Mouse (Mus musculus) liver, embryonic 15.5 days (tissue): ENCODE results near the gene Dyx1c1. TPM values are rescaled to one million over a fixed set of nuclear protein-coding genes. Genes with fewer than 3 reads are reported as not detected.

Source experiments
- ATAC-seq: fragments of 200-750 bp; cut with Nextera tagmentation; 2 replicates; pipeline ENCODE4 v1.8.0; 2017; ENCODE audit warnings: moderate number of reproducible peaks, mild to moderate bottlenecking, moderate library complexity; ENCODE audit not compliant: insufficient read depth
- H3K27ac ChIP-seq: fragments of 300-500 bp; sonication (generic); replicated peaks from 2 replicates; pipeline ENCODE4 v1.5.1; 2015; ENCODE audit warnings: mild to moderate bottlenecking, inconsistent platforms
- H3K27me3 ChIP-seq: fragments of 300-500 bp; sonication (generic); 2 replicates; pipeline ENCODE4 v1.6.1; 2015; ENCODE audit warnings: mild to moderate bottlenecking, inconsistent platforms
- H3K36me3 ChIP-seq: fragments of 300-500 bp; sonication (generic); replicated peaks from 2 replicates; pipeline ENCODE4 v1.6.1; 2015; ENCODE audit warnings: moderate library complexity, mild to moderate bottlenecking, inconsistent platforms
- H3K4me1 ChIP-seq: fragments of 300-500 bp; sonication (generic); replicated peaks from 2 replicates; pipeline ENCODE4 v1.6.1; 2015; ENCODE audit warnings: inconsistent platforms
- H3K4me2 ChIP-seq: fragments of 300-500 bp; sonication (generic); 2 replicates; pipeline ENCODE4 v1.6.1; 2015; ENCODE audit warnings: moderate library complexity, mild to moderate bottlenecking, inconsistent platforms
- H3K4me3 ChIP-seq: fragments of 300-500 bp; sonication (generic); replicated peaks from 2 replicates; pipeline ENCODE4 v1.5.1; 2015; ENCODE audit warnings: mild to moderate bottlenecking, inconsistent platforms
- H3K9ac ChIP-seq: fragments of 300-500 bp; sonication (generic); 2 replicates; pipeline ENCODE4 v1.6.1; 2015; ENCODE audit warnings: moderate library complexity, mild to moderate bottlenecking, inconsistent platforms
- H3K9me3 ChIP-seq: fragments of 300-500 bp; sonication (generic); replicated peaks from 2 replicates; pipeline ENCODE4 v1.6.1; 2016; ENCODE audit warnings: inconsistent platforms
- WGBS: fragments of 180-500 bp; shearing (Covaris S2); methylation state at CpG from one replicate; pipeline ENCODE4 v1.1.7; 2015; ENCODE audit warnings: mixed read lengths; ENCODE audit not compliant: insufficient replicate concordance; 5-methylcytosine and 5-hydroxymethylcytosine counted together
- polyA plus RNA-seq: library from polyadenylated mRNA; unstranded; fragments of >200 nt; fragmentation: Nextera tagmentation; extraction: Ambion mirVana; gene quantifications from 2 replicates; pipeline ENCODE4 v1.2.1, GENCODE M21; 2015

Gene Dyx1c1
- polyA plus RNA-seq, 1 experiment from 2014 or later: 0.20 TPM

GRCm38 (mm10) chr9:73001314-73002011 lies 42.9 kb downstream of the Dyx1c1 start:
- Histone ChIP-seq H3K27me3 (no peaks in the 10 kb centered on the region), H3K36me3 (peaks cover 8% of the 10 kb centered on the region), H3K4me2 (no peak overlapping the region), H3K4me3 (no peak overlapping the region), H3K9me3 (no peaks in the 10 kb centered on the region), H3K27ac (peak overlapping the region; percentile 24; the same call in 1 of the 2 replicates), H3K9ac (no peak overlapping the region), H3K4me1 (no peaks in the 10 kb centered on the region)
- ATAC-seq: no peak
- WGBS: 60% methylated on average over 13 of the region's 13 CpGs

GRCm38 (mm10) chr9:73002177-73002576 lies 43.6 kb downstream of the Dyx1c1 start:
- 56% methylated on average over 3 of the region's 3 CpGs for WGBS
- Histone ChIP-seq H3K4me1 (no peaks in the 10 kb centered on the region), H3K4me2 (no peak overlapping the region), H3K4me3 (no peak overlapping the region), H3K27me3 (no peaks in the 10 kb centered on the region), H3K9me3 (no peaks in the 10 kb centered on the region), H3K27ac (peak overlapping the region; percentile 24; the same call in 1 of the 2 replicates), H3K36me3 (peaks cover 8% of the 10 kb centered on the region), H3K9ac (no peak overlapping the region)
- ATAC-seq: no peak

GRCm38 (mm10) chr9:73004076-73004475 lies 45.5 kb downstream of the Dyx1c1 start:
- 82% methylated on average over 8 of the region's 8 CpGs for WGBS
- Histone ChIP-seq H3K4me1 (no peaks in the 10 kb centered on the region), H3K4me2 (no peak overlapping the region), H3K27ac (no peak overlapping the region), H3K36me3 (peaks cover 8% of the 10 kb centered on the region), H3K4me3 (no peak overlapping the region), H3K27me3 (no peaks in the 10 kb centered on the region), H3K9me3 (no peaks in the 10 kb centered on the region), H3K9ac (no peak overlapping the region)
- no peak for ATAC-seq

GRCm38 (mm10) chr9:73005106-73005505 lies 46.5 kb downstream of the Dyx1c1 start:
- Histone ChIP-seq H3K9me3 (no peaks in the 10 kb centered on the region), H3K4me2 (no peak overlapping the region), H3K4me3 (no peak overlapping the region), H3K27me3 (no peaks in the 10 kb centered on the region), H3K36me3 (peaks cover 12% of the 10 kb centered on the region), H3K27ac (no peak overlapping the region), H3K4me1 (no peaks in the 10 kb centered on the region), H3K9ac (no peak overlapping the region)
- no peak for ATAC-seq
- 70% methylated on average over 6 of the region's 6 CpGs for WGBS

- Histone ChIP-seq H3K4me2 (no peak overlapping the region), H3K9ac (no peak overlapping the region), H3K9me3 (no peaks in the 10 kb centered on the region), H3K27ac (no peak overlapping the region), H3K27me3 (no peaks in the 10 kb centered on the region), H3K36me3 (peaks cover 19% of the 10 kb centered on the region), H3K4me3 (no peak overlapping the region), H3K4me1 (no peaks in the 10 kb centered on the region)
- no peak for ATAC-seq
- 75% methylated on average over 3 of the region's 3 CpGs for WGBS
Observed at GRCm38 (mm10) chr9:73006175-73006574, 47.6 kb downstream of the Dyx1c1 start.

- no peaks in the 10 kb centered on the region for H3K27me3 ChIP-seq
- H3K36me3 ChIP-seq: peaks cover 35% of the 10 kb centered on the region
- no peaks in the 10 kb centered on the region for H3K4me1 ChIP-seq
- H3K4me2 ChIP-seq: no peak overlapping the region
- H3K9me3 ChIP-seq: no peaks in the 10 kb centered on the region
- no peak overlapping the region for H3K4me3 ChIP-seq
- ATAC-seq: no peak
- no peak overlapping the region for H3K27ac ChIP-seq
- no peak overlapping the region for H3K9ac ChIP-seq
- 33% methylated on average over 3 of the region's 3 CpGs for WGBS
Observed at GRCm38 (mm10) chr9:73008384-73008783, 49.8 kb downstream of the Dyx1c1 start.

GRCm38 (mm10) chr9:73012629-73013028 lies 54.0 kb downstream of the Dyx1c1 start:
- ATAC-seq: no peak
- Histone ChIP-seq H3K27me3 (no peaks in the 10 kb centered on the region), H3K9ac (no peak overlapping the region), H3K4me1 (no peaks in the 10 kb centered on the region), H3K4me3 (no peak overlapping the region), H3K4me2 (no peak overlapping the region), H3K9me3 (no peaks in the 10 kb centered on the region), H3K27ac (no peak overlapping the region), H3K36me3 (peaks cover 57% of the 10 kb centered on the region)
- WGBS: 81% methylated on average over 4 of the region's 4 CpGs

GRCm38 (mm10) chr9:73014724-73015123 lies 56.1 kb downstream of the Dyx1c1 start:
- ATAC-seq: no peak
- Histone ChIP-seq H3K9me3 (no peaks in the 10 kb centered on the region), H3K4me1 (no peaks in the 10 kb centered on the region), H3K36me3 (peaks cover 60% of the 10 kb centered on the region), H3K4me3 (no peak overlapping the region), H3K27me3 (no peaks in the 10 kb centered on the region), H3K4me2 (no peak overlapping the region), H3K9ac (no peak overlapping the region), H3K27ac (no peak overlapping the region)
- 73% methylated on average over 13 of the region's 13 CpGs for WGBS

GRCm38 (mm10) chr9:73019841-73020240 lies 61.3 kb downstream of the Dyx1c1 start:
- 76% methylated on average over 10 of the region's 10 CpGs for WGBS
- H3K27me3 ChIP-seq: no peaks in the 10 kb centered on the region
- peaks cover 33% of the 10 kb centered on the region for H3K36me3 ChIP-seq
- H3K4me2 ChIP-seq: no peak overlapping the region
- no peaks in the 10 kb centered on the region for H3K4me1 ChIP-seq
- no peak overlapping the region for H3K27ac ChIP-seq
- no peak overlapping the region for H3K4me3 ChIP-seq
- no peak for ATAC-seq
- H3K9ac ChIP-seq: no peak overlapping the region
- no peaks in the 10 kb centered on the region for H3K9me3 ChIP-seq

GRCm38 (mm10) chr9:73020566-73021097 lies 62.0 kb downstream of the Dyx1c1 start:
- Histone ChIP-seq H3K9ac (no peak overlapping the region), H3K27me3 (no peaks in the 10 kb centered on the region), H3K4me3 (no peak overlapping the region), H3K4me2 (no peak overlapping the region), H3K9me3 (no peaks in the 10 kb centered on the region), H3K27ac (no peak overlapping the region), H3K36me3 (peaks cover 30% of the 10 kb centered on the region), H3K4me1 (no peaks in the 10 kb centered on the region)
- WGBS: 76% methylated on average over 5 of the region's 5 CpGs
- ATAC-seq: no peak
